Mouse (Mus musculus): ENCODE data around the gene Mafk.

Gene Mafk

DNA sequence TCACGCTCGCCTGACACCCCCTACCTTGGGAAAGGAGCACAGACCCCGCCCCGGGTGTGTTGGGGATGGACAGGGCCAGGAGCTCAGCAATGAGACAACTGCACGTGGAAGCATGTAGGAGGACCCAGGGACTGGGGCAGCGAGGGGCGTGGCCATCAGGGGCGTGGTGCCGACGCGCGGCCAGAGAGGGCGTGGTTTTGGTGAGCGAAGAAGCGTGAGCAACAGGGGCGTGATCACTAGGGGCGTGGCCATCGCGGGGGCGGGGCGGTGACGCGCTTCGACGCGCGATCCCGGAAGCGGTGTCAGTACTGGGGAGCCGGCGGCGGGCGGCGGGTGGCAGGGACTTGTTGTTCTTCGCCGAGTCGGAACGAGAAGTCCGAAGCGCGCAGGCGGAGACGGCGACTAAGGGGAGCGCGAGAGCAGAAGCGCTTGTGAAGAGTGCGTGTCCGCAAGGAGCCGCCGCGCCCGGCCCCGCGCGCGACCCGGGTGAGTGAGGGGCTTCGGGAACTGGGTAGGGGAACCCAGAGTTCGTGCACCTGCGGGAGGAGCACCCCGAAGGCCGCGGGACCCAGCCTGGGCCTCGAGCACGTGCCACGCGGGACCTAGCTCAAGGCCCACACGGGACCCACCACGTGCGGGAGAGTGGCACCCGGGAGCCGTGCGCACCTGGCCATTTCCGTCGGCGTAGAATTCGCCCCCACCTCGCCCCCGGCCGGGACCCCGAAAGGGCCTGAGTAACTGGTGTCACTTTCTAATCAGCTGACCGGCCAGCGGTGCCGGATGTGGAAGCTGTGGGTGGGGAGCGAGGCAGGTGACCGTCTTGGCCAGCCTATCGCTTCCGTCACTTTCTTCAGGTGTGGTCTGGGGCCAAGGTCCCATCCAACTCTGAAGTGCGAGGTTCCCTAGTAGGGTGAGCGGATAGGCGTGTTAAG, at the start of gene Mafk:
Gene Mafk, plus strand, starts transcription at position 287 of the 932 bp plus-strand sequence.
- DNase-seq (ENCODE audit: low read depth): peak; percentile 99

- peak; percentile 13 for DNase-seq (ENCODE audit: low read depth)
These were observed 48.7 kb upstream of the Mafk start for GRCm38 (mm10) chr5:139742640-139743039.

- DNase-seq (ENCODE audit: low read depth): peak; percentile 86
These were observed 45.5 kb upstream of the Mafk start for GRCm38 (mm10) chr5:139745771-139746170.

- no peak for DNase-seq (ENCODE audit: low read depth)
These were observed 41.7 kb upstream of the Mafk start for GRCm38 (mm10) chr5:139749413-139750125.

DNA sequence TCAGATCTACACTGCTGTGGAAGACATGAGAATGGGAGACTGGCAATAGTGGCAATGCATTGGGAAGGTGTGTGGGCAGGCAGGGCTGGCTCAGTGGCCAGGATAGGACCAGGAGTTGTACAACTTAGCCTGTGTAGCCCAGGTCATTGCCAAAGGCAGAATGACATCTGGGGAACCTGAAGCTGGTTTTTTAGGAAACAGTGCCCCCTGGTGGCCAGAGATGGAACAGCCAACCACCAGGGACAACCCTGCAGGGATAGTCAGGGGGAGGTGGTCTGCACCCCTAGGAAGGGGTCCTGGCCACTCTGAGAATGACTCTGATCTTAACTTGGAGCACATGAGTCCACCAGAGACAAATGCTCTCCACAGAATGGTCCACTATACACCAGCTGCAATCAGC, 40.8 kb upstream of the Mafk start:
- DNase-seq (ENCODE audit: low read depth): peak; percentile 80

DNA sequence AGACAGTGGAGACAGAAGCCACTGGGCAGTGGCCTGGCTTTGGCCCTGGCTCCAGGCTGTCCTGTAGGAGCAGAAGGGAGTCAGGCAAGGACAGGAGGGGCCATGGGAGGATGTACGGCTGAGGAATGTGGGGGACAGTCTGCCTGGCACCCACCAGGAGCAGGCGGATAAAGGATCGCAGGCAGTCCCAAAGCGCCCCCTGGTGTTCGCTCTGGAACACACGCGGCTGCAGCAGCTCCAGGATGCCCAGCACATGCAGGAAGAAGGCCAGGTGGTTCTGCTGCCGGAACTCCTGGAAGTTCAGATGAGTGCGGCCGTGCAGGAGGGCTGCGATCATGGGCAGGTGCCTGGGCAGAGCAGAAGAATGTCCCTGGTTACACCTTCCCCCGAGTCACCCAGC, 36.6 kb upstream of the Mafk start:
- DNase-seq (ENCODE audit: low read depth): peak; percentile 73

GRCm38 (mm10) chr5:139756135-139756534, 35.2 kb upstream of the Mafk start:
- DNase-seq (ENCODE audit: low read depth): no peak

- DNase-seq (ENCODE audit: low read depth): no peak
These were observed 34.7 kb upstream of the Mafk start for GRCm38 (mm10) chr5:139756586-139756985.

GRCm38 (mm10) chr5:139758096-139758495, 33.2 kb upstream of the Mafk start:
- DNase-seq (ENCODE audit: low read depth): no peak

- DNase-seq (ENCODE audit: low read depth): peak; percentile 58
These were observed 27.0 kb upstream of the Mafk start for GRCm38 (mm10) chr5:139764296-139764695.

DNA sequence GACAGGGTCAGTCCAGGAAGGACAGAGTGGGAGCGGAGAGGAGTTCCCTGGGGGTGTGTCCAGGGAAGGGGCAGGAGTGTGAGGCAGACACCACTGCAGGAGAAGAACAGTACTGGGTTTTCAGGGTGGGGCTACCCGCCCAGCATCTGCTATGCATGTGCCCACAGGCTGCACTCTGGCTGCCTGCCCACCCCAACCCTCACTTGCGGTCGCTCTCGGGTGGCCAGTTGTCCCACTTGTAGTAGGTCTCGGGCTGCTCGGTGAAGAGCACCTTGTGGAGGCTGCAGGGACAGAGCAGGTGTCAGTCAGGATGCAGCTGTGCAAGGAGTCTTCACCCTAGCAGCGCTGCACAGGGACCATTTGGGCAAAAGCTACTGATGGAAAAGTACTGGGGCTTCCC, 23.1 kb upstream of the Mafk start:
- no peak for DNase-seq (ENCODE audit: low read depth)

- DNase-seq (ENCODE audit: low read depth): peak; percentile 98
These were observed 15.9 kb upstream of the Mafk start, which contains the start of gene Ints1 for GRCm38 (mm10) chr5:139775216-139775926. Gene Ints1, minus strand, starts transcription at chr5:139775674.

GRCm38 (mm10) chr5:139776966-139777365, 14.3 kb upstream of the Mafk start:
- no peak for DNase-seq (ENCODE audit: low read depth)

DNA sequence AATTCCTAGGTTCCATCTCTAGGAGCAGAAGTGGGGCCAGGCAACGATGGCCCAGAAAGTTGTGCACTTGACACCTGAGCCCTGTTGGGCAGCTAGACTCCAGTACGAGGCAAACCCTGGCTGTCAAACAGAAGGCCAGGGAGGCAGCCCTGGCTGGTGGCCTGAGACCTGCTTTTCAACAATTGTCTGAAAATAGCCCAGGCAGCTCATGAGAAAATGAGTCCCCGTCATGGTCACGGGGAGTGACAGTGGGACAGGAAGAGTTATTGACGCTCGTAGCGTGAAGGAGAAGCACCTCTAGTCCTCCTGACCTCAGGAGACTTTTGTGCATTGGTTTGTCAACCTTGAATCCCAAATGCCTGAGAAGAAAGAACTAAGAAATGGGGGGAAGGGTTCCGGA, 9.9 kb upstream of the Mafk start:
- DNase-seq (ENCODE audit: low read depth): no peak

GRCm38 (mm10) chr5:139789466-139789865, 1.8 kb upstream of the Mafk start:
- DNase-seq (ENCODE audit: low read depth): no peak

GRCm38 (mm10) chr5:139792159-139792775, 954 bp downstream of the Mafk start:
- DNase-seq (ENCODE audit: low read depth): no peak

GRCm38 (mm10) chr5:139792966-139793337, 1.6 kb downstream of the Mafk start:
- peak; percentile 32 for DNase-seq (ENCODE audit: low read depth)

- DNase-seq (ENCODE audit: low read depth): peak; percentile 72
These were observed 2.2 kb downstream of the Mafk start for GRCm38 (mm10) chr5:139793338-139794089.

DNA sequence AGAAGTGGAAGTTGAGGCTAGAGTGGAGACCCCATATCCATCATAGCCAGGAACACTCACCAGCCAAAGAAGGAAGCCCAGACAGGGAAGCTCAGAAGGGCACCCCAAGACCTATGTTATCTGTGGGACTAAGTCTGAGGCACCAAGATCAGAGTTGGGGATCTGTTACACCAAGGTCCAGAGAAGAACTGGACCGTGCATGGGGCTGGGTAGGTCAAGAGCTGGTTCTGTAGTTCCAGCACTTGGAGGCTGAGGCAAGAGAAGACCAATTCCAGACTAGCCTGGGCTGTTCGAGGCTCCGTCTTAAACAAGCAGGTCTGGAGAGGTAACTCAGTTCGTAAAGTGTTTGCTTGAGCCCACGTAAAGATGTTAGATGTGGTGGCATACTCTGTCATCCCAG, 2.8 kb downstream of the Mafk start:
- no peak for DNase-seq (ENCODE audit: low read depth)

GRCm38 (mm10) chr5:139794938-139795337, 3.6 kb downstream of the Mafk start:
- peak; percentile 34 for DNase-seq (ENCODE audit: low read depth)

- DNase-seq (ENCODE audit: low read depth): no peak
These were observed 4.8 kb downstream of the Mafk start for GRCm38 (mm10) chr5:139796001-139796620.
